Mouse (Mus musculus) frontal cortex, postnatal 25 days (tissue): ENCODE data around the gene Eif2ak3.
A peak's percentile ranks its signal among the peaks of the same experiment; 100 is the strongest.
"Not testable (repeated sequence)": the region's sequence is repeated elsewhere in the genome, so short reads cannot be mapped to it uniquely, and the experiment has no call there.

ENCODE experiments used
- DNase-seq, 2 experiments: peaks; one replicate each; pipeline ENCODE4 v3.0.0; 2022; ENCODE audit warnings: low spot score in 2 of 2

Eif2ak3 gene

GRCm38 (mm10) chr6:70844002-70844804 lies at the start of gene Eif2ak3:
TSS of gene Eif2ak3 (plus strand) at chr6:70844515.
- peak; percentile 98 for DNase-seq

DNA sequence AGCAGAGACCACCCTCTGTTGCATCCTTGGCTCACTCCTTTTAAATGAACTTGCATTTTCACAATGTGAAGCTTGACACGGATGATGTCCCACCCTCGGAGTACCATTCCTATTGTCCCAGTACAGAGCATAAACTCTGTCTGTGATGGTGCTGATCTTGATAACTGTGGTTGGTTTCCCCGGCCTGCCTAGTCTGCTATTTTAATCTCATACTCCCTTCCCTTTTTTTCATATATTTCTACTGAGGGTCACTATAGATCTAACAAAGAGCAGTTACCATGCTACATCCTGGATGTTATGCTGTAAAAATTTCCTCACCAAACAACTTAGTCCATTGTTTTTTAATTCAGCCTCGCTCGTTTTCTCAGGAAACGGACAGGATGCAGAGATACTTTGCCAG lies 47.4 kb upstream of the Eif2ak3 start:
- DNase-seq, result no peak

DNA sequence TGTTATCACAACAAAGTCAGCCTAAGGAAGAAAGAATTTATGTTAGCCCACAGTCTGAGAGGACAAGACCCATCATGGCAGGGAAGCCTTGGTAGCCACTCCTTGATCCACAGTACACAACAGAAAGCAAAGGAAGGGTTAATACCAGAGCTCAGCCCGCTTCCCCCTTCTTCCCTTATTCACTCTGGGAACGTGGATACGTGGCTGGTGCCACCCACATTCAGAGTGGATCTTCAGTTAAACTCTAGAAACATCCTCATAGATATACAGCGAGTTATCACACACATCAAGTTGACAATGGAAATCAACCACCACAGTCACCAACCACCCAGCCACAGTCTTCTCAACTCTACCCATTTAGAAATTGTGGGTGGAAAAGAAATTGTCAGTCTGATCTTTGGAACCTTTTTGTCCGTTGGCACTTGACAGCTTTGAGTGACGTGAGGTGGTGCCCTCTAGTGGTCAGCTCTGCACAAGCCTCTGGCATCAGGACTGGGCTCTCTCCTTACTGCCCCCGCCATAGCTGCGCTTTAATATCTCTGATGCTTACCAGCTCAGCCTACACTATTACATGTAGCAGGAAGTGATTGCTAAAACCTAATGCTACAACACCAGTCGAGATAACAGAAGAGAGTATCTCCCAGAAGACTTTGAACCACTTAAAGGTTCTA lies 46.6 kb upstream of the Eif2ak3 start:
- DNase-seq, result no peak

DNA sequence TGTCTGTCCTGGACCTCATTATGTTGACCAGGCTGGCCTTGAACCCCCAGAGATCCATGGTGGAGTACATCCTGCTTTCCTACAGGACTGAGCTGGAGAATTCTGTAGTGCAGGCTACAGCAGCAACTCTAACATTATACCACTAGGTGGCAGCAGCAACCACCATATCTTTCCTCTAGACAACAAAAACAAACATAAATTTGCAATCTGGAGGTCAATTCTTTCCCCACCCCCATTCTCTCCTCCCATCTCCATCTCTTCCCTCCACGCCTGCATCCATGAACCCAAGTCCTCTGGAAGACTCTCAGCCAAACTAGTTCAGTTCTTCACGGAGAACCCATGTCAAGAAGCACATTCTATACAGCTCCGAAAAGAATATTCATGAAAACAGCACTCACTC lies 39.7 kb upstream of the Eif2ak3 start:
- DNase-seq, result no peak

DNA sequence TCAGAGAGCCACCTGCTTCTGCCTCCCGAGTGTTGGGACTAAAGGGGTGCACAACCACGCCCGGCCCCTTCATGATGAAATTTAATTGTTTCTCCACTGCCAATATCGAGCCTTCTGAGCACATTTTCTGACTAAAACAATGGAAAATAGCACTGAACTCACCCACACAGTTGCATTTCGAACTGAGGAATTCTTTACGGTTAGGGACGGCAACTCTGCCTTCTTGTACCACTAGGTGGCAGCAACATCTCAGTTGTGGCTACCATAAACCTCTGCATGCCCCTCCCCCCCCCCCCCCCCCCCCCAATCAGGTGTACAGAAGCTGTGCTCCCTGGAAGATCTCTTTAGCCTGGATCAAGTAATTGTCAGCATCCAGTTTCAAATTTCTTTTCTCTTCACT lies 39.0 kb upstream of the Eif2ak3 start:
- DNase-seq, result peak; percentile 46 to 56

DNA sequence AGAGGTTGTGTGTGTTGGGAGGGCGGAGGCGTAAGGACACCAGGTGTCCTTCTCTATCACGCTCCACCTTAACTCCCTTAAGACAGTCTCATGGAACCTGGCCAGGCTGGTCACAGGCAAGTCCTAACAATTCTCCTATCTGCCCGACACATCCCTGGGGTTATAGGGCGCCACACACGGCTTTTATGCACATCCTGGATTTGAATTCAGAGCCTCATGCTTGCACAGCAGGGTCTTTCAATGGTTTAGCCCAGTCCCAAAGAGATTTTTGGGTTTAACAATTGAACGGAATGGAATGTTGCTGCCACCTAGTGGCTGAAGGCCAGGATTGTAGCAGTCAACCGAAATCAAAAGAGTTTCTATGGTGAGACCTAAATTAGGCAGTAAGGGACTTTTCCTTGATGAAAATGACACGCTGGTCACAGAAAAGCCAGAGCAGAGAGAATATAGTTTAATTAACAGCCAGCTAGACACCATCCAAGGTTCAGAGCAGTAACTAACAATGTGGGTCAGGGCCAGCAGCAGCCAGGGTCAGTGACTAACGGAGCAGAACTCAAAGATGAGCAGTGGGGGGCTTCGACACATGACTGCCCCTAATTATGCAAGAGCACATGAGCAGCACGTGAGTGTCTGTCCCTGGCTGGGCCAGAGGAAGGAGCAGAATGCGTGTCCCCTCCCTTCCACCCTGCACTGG lies 38.3 kb upstream of the Eif2ak3 start:
- DNase-seq, result peak; percentile 37 to 58

- DNase-seq, result no peak
Observed at GRCm38 (mm10) chr6:70806514-70806912, 37.8 kb upstream of the Eif2ak3 start.

DNA sequence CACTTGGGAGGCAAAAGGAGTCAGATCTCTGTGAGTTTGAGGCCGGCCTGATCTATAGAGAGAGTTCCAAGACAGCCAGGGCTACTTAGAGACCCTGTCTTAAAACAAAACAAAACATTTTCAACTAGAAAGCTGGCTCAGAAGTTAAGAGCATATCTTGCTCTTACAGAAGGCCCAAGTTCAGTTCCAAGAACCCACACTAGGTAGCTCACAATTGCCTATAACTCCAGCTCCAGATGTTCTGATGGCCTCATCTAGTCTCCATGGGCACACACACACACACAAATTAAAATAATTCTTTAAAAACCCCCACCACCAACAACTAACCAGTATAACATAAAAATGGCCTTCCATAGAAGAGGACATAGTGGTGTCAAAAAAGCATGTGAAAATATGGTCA lies 33.8 kb upstream of the Eif2ak3 start:
- no peak for DNase-seq

DNA sequence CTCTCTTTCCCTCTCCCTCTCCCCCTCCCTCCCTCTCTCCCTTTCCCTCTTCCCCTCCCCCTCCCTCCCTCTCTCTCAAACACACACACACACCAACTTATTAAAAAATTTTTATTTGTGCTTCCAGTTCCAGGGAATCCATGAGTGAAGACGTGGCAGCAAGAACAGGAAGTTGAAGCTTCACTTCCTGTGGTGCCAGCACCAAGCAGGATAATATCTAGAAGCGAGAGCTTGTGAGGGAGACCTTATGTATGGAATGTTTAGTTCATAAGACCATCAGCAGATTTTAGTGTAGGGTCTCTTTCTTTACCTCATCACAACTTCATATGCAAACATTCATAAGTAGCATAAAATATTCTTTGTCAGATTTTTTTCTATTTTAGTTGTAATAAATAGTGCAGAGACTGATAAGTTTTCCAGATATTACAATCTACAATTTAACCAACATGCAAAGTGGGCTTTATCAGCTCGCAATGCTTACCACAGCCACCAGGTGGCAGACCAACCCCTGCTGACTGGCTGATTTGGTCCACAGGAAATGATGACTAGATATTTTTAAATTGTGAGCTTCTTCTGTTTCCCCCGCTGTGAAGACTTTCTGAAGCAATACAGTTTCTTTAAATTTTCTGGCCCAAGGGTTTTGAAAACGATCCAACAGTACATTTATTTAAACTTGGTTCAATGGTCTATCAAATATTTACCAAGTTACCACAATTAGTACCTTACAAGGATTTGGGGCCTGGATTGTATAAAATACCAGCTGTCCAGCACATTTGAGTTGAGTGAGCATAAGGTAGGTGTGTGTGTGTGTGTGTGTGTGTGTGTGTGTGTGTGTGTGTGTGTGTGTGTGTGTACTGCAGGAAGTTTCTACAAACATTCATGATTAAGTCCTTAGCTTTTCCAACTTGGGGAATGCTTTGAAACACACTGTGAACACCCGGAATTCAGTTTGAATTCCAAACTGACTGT lies 32.5 kb upstream of the Eif2ak3 start:
- DNase-seq, result peak; percentile 73 to 82

DNA sequence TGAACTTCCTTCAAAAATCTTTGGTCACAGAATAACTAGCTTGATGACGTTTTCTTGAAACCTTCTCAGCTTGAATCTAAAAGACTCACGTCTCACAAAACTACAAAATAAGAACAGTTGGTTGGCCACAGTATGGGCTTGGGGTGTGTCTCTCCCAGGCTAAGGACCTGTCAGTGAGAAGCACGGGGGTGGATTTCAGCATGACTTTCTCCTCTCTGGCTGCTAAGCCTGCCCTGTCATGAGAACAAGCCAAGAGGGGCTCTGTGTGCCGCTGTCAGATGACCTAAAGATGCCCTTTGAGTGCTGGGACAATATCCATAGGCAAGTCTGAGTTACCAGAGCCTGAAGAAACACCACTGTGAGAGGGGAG lies 31.8 kb upstream of the Eif2ak3 start:
- no peak for DNase-seq

- DNase-seq, result no peak
Observed at GRCm38 (mm10) chr6:70813921-70814628, 30.2 kb upstream of the Eif2ak3 start.

DNA sequence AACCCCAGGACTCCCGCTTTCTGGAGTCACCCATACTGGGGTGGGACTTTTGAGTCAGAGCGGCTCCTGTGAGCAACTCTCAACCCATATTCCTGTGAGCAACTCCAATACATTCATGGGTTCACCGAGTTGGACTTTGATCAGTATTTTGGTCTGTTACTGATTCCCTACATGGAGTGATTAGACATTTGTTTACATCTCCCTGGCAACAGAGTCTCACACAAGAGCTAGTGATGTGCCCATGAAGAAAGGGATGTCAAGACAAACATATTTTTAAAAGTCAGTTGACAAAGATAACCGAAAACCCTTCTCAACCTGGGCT lies 29.7 kb upstream of the Eif2ak3 start:
- no peak for DNase-seq

DNA sequence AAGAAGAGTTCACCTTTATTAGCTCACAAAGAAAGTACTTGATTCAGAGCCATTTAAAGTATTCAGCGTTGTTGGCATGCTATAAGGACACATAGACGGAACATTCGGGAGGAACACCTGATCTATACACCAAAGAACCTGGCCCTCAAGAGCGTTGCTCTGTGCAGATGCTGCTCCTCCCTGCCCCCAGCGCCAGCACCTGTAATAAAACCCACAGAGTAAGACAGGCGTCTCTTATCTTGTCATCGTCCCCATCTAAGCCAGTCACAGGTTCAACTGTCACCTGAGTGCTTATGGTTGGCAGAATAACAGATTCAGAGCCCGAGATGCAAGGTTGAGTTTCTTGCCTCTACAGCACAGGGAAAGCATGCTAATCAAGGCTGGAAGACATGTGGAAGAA lies 28.8 kb upstream of the Eif2ak3 start:
- DNase-seq, result no peak

GRCm38 (mm10) chr6:70821566-70821965 lies 22.7 kb upstream of the Eif2ak3 start:
- no peak for DNase-seq

GRCm38 (mm10) chr6:70822386-70822910 lies 21.9 kb upstream of the Eif2ak3 start:
- no peak for DNase-seq

- not testable (repeated sequence) for DNase-seq
Observed at GRCm38 (mm10) chr6:70823277-70823676, 21.0 kb upstream of the Eif2ak3 start.

GRCm38 (mm10) chr6:70824085-70824986 lies 20.0 kb upstream of the Eif2ak3 start:
- peak; percentile 49 to 66 for DNase-seq

- DNase-seq, result no peak
Observed at GRCm38 (mm10) chr6:70824987-70825337, 19.4 kb upstream of the Eif2ak3 start.

GRCm38 (mm10) chr6:70829451-70829850 lies 14.9 kb upstream of the Eif2ak3 start:
- no peak for DNase-seq

DNA sequence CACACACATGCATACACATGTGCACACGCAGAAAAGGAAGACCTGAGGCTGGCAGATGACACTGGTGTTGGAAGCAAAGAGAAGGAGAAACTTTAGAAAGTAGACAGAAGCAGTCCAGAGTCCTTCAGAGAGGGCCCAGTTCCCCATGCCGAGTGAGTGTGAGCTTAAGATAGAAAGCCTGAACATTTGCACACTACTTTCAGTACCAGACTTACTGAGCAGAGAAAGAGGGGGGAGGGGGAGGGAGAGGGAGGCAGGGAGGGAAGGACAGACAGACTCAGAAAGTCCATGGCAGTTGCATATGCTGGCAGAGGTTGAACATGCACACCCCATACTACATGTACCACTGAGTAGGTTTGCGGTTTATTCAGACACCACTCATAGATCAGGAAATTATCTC lies 13.8 kb upstream of the Eif2ak3 start:
- DNase-seq, result no peak
